ENCODE assay signal across 9 mouse cellular contexts in the genomic region with DNA sequence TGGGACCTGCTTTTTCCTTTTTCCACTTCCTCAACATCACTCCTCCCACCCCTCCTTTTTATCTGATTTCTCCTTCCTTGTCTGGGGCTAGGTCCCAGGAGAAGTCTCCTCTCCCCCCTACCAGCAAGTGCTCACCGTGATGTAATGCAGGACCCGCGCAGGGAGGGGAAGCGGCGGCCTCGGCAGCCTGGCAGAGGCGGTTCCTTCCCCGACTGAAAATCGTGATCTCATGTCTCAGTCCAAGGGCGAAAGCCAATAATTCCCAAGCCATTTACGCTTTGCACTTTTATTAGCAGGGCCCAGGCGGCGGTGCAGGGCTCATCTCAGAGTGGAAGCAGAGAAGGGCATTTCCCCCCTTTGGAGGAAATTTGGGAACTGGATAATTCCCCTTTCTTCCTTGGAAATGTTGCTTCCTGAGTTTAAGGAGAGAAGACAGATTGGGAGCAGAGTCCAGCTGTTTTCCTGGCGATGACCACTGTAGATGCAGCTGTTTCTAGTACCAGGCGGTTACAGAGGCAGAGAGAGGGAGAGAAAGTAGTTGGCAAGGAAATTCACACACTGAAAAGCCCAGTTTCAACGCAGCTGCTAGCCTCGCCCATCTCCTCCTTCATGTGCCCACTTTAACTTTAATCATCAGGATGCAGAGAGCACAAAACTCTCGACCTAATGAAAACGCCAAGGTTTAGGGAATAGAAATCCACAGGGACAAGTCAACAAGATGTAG. TPM values are rescaled to one million over a fixed set of nuclear protein-coding genes. Genes with fewer than 3 reads are reported as not detected.
A peak's percentile ranks its signal among the peaks of the same experiment; 100 is the strongest.
DNase-seq lines count a peak whose midpoint lies in the region; ATAC-seq lines count a peak whose summit lies in the region.
"Had no signal": no experiment of that assay in that cellular context is flagged by ENCODE, and none has a peak within 500 bp of the region (broad histone marks: within the 10 kb centered on the region; RNA-seq: fewer than 3 reads in every experiment).

No protein-coding gene starts in this region.

- H3K4me2 ChIP-seq in heart, embryonic 16.5 days (ENCODE audit: low read depth, low read length) = peak overlapping the region; percentile 99
- peak overlapping the region; percentile 96 for H3K4me2 ChIP-seq in hindbrain, embryonic 15.5 days

- WGBS in heart, embryonic 16.5 days = under 1% methylated on average over 19 of the region's 19 CpGs
- WGBS in hindbrain, embryonic 15.5 days = 5% methylated on average over 18 of the region's 19 CpGs

- H3K9me3 ChIP-seq in heart, embryonic 16.5 days (replicated peaks; ENCODE audit: control insufficient read depth, low read length) = no peaks in the 10 kb centered on the region
- H3K9me3 ChIP-seq in hindbrain, embryonic 15.5 days = no peaks in the 10 kb centered on the region

- H3K36me3 ChIP-seq in heart, embryonic 16.5 days (ENCODE audit: control insufficient read depth, insufficient read depth) = no peaks in the 10 kb centered on the region
- H3K36me3 ChIP-seq in hindbrain, embryonic 15.5 days = no peaks in the 10 kb centered on the region

- H3K9ac ChIP-seq in heart, embryonic 16.5 days (ENCODE audit: low read length) = no peak overlapping the region
- H3K9ac ChIP-seq in hindbrain, embryonic 15.5 days = no peak overlapping the region

- H3K4me3 ChIP-seq in heart, embryonic 16.5 days (ENCODE audit: low read length) = peak overlapping the region; percentile 69
- H3K4me3 ChIP-seq in hindbrain, embryonic 15.5 days = peak overlapping the region; percentile 61

- ATAC-seq in heart, embryonic 16.5 days (replicated peaks; ENCODE audit: extremely low read depth, insufficient read depth, low FRiP score) = no peak
- ATAC-seq in hindbrain, embryonic 15.5 days (ENCODE audit: low FRiP score, low read depth) = no peak
- no peak for ATAC-seq in frontal cortex, adult (ENCODE audit: low TSS enrichment)

- peaks cover 68% of the 10 kb centered on the region for H3K27me3 ChIP-seq in heart, embryonic 16.5 days (ENCODE audit: control insufficient read depth, insufficient read depth, low read length)
- peaks cover 63% of the 10 kb centered on the region for H3K27me3 ChIP-seq in hindbrain, embryonic 15.5 days

- no peak overlapping the region for H3K27ac ChIP-seq in heart, embryonic 16.5 days (ENCODE audit: low read length)
- no peak overlapping the region for H3K27ac ChIP-seq in hindbrain, embryonic 15.5 days (replicated peaks)

- no peak for DNase-seq in heart, postnatal 4 days
- peak; percentile 51 for DNase-seq in embryo, embryonic 10.5 days (ENCODE audit: low spot score)
- DNase-seq in neural tube, embryonic 10.5 days (ENCODE audit: extremely low spot score, low spot score) = peak; percentile 47
- DNase-seq in natural killer cell, adult 2 months (ENCODE audit: low spot score in 2 of 2) = no peak
- DNase-seq in left cerebral cortex, adult 9 months (ENCODE audit: low spot score in 2 of 2) = no peak
- DNase-seq: cerebellum, postnatal 36 days had no signal

- H3K4me1 ChIP-seq in heart, embryonic 16.5 days (ENCODE audit: control insufficient read depth, insufficient read depth, low read length) = peaks cover 11% of the 10 kb centered on the region
- H3K4me1 ChIP-seq in hindbrain, embryonic 15.5 days (replicated peaks) = peaks cover 27% of the 10 kb centered on the region

RNA-seq across cellular contexts. Expression of a gene that starts 21.3 kb away (rescaled TPM):
- polyA plus RNA-seq in heart, embryonic 16.5 days (2015; fragmentation: Nextera tagmentation; extraction: Ambion mirVana) = 0.04 and 0.12 TPM in 2 replicates
- under 1 TPM in 1 of 2 experiments, not detected in 1; 0.11 TPM for total RNA-seq in heart, postnatal 4 days (2021)
- 14.0 and 16.3 TPM in 2 replicates for polyA plus RNA-seq in hindbrain, embryonic 15.5 days (2015; fragmentation: Nextera tagmentation; extraction: Ambion mirVana)

Comparison
In these comparisons a context has a peak if more than half of its experiments do, and no peak if none do; other contexts are left out.
1. DNase-seq: peak in embryo, embryonic 10.5 days (single experiment) and neural tube, embryonic 10.5 days (single experiment); none in heart, postnatal 4 days (single experiment), natural killer cell, adult 2 months (0 of 2) and left cerebral cortex, adult 9 months (0 of 2).
2. RNA of a gene that starts 21.3 kb away (polyA plus RNA-seq): 14.0 to 16.3 TPM in hindbrain, embryonic 15.5 days; 0.04 to 0.12 TPM in heart, embryonic 16.5 days; every median in the first group is over 10 times any median in the second.